Mouse (Mus musculus): ENCODE data around the gene Fgfr3.
A peak's percentile ranks its signal among the peaks of the same experiment; 100 is the strongest.

Fgfr3 gene

DNA sequence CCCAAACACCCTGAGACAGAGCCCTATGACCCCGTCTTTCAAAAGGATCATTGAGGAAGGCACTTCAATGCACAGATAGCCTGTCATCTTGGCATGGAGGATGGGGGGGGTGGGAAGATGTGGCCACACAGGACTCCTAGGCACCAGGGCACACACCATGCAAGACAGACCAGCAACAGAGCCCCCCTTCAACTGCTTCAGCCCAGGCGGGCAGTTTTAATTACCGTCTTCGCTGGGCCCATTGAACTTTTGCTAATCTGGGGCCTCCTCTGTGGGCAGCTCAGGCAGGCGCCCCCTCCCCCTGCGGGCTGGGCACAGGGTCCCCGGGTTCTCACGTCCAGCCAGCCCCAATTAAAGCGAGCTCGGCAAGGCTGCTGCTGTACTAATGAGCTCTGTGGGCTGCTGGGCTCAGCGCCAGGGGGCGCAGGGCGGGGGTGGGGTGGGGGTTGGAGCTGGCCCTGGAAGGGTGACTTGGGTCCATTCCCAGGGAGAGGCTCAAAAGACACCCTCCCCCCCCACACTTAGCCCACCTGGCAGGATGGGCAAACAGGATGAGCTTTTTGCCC lies 23.4 kb upstream of the Fgfr3 start:
- DNase-seq (ENCODE audit: low spot score) = no peak

DNA sequence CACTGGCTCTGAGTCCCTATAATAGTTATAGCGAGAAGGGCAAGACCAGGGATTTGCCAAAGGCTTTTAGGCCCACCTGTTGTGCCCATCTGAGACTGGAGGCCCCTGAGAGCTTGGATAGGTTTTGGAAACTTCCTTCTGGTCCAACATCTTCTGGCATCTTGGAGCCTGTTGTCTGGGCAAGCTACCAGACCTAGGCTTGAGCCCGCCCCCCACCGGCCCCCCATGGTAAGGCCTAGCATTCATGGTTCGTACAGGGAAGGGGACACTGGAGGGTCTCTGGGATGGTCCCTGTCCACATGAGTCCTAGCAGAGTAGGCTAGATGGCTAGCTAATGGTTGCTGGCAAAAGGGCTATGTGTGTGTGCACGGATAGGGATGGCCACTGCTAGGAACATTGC lies 22.8 kb upstream of the Fgfr3 start:
- no peak for DNase-seq (ENCODE audit: low spot score)

GRCm38 (mm10) chr5:33700010-33700409 lies 21.5 kb upstream of the Fgfr3 start:
- DNase-seq (ENCODE audit: low spot score) = no peak

GRCm38 (mm10) chr5:33701832-33702231 lies 19.6 kb upstream of the Fgfr3 start:
- DNase-seq (ENCODE audit: low spot score) = no peak

DNA sequence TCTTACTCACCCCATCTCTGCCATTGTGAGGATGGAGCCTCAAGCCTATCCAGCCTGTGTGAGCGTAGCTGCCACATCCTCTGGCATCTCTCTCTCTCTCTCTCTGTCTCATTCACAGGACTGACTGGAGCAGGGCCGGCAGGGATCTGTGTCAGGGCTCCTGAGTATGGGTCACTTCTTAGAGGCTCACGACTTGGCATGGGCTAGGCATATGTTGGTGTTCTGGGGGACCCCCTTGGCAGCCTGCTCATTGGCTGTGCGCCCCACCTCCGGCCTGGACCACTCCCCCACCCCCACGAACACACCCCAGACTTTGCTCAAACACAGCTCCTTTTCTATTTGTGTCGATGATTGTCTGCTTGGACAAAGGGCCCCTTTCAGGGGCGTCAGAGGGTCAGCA lies 17.5 kb upstream of the Fgfr3 start:
- DNase-seq (ENCODE audit: low spot score) = no peak

DNA sequence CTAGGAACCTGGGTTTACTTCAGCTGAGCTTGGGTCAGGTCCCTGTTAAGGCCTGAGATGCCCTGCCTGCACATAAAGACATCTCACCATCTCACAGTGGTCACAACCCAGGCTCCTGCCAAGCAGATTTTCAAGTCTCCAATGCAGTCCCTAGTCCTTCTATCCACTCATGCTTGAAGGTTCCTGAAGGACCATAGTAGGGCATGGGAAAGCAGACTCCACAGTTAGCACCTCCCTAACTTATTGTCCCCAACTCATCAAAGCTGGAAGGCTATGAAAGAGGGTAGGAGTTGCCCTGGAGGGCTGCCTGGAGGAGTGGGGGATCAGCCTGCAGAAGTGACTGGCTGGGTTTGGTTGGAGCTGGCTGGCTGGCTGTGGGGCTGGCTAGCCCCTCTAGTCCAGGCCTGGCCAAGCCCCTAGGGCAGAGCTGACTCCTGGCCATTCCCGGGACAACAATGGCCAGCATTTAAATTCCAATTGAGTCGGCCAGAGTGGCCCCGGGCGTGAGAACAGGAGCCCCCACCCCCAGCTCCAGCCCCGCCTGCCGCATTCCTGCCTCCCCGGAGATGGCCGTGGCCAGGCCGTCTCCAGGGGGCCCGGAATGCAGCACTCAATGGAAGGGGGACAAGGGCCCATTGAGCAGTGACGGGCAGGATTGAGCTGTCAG lies 16.4 kb upstream of the Fgfr3 start:
- DNase-seq (ENCODE audit: low spot score) = no peak

- DNase-seq (ENCODE audit: low spot score) = no peak
Observed at GRCm38 (mm10) chr5:33705612-33706349, 15.7 kb upstream of the Fgfr3 start.

- DNase-seq (ENCODE audit: low spot score) = no peak
Observed at GRCm38 (mm10) chr5:33706350-33706629, 15.2 kb upstream of the Fgfr3 start.

DNA sequence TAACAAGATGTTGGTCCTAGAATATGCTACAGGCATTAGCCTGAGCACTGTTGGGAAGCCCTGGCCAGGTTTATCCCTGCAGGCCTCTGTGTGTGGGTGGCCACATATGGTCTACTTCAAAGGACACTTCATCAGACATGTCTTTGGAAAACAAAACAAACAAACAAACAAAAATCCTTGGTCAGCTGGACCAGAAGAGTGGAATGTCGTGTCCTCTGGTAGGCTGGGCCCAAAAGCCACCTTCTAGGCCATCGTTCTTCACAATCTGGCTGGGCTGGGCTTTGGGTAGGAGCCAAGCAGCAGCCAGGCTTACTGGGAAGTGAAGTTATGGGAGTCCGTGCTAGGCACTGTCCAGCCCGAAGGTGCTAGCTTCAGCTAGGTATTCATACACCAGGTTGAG lies 14.3 kb upstream of the Fgfr3 start:
- DNase-seq (ENCODE audit: low spot score) = no peak

DNA sequence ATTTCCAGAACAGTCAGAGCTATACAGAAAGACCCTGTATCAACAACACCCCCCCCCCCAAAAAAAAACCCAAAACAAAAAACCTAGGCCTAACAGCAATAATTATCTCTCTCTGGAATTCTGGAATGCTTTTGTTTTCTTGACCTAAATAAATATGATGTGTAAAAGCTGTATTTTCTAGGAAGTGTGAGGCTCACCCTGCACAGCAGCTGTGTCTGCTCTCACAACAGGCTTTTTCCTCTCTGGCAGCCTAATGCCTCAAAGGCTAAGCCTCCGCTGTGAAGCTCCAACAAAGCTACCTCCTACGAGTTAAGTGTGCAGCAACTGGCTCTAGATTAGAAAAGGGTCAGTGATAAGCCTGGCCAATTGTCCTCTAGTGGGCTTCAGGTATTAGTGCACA lies 12.4 kb upstream of the Fgfr3 start:
- no peak for DNase-seq (ENCODE audit: low spot score)

DNA sequence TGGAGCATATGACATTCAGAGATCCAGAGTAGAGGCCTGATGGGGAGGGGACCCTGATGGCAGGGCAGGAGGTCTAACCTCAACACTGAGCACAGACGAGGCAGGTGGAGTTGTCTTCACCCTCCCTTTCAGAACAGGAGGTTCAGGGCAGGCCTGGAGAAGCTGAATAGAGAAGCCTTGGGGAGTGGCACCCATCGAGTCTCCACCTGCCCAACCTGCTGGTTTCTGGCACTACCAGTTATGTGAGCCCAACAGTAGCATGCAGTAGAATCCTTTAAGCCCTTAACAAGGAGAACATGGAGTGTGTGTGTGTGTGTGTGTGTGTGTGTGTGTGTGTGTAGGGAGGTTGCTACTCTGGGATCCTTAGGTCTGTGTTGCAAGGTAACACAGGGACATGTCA lies 8.9 kb upstream of the Fgfr3 start:
- no peak for DNase-seq (ENCODE audit: low spot score)

DNA sequence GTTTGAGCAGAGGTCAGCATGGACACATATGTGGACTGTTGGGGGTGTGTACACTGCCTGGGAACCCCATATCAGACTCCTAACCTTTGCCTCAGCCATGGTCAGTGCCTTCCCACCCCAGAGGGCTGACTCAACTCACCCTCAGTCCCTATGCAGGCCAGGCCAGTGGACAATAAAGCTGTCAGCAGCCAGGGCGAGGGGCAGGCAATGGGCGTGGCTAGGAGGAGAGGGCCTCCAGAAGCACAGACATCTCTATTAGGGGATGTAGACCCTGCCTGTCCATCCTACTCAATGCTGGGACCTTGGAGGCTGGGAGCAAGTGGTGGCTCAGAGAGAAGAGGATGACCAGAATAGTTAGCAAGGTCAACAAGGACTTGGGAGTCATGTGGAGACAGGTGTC lies 6.3 kb upstream of the Fgfr3 start:
- no peak for DNase-seq (ENCODE audit: low spot score)

GRCm38 (mm10) chr5:33716467-33716866 lies 5.0 kb upstream of the Fgfr3 start:
- no peak for DNase-seq (ENCODE audit: low spot score)

- DNase-seq (ENCODE audit: low spot score) = no peak
Observed at GRCm38 (mm10) chr5:33718460-33718859, 3.0 kb upstream of the Fgfr3 start.

- DNase-seq (ENCODE audit: low spot score) = no peak
Observed at GRCm38 (mm10) chr5:33720852-33721490, 503 bp upstream of the Fgfr3 start.

DNA sequence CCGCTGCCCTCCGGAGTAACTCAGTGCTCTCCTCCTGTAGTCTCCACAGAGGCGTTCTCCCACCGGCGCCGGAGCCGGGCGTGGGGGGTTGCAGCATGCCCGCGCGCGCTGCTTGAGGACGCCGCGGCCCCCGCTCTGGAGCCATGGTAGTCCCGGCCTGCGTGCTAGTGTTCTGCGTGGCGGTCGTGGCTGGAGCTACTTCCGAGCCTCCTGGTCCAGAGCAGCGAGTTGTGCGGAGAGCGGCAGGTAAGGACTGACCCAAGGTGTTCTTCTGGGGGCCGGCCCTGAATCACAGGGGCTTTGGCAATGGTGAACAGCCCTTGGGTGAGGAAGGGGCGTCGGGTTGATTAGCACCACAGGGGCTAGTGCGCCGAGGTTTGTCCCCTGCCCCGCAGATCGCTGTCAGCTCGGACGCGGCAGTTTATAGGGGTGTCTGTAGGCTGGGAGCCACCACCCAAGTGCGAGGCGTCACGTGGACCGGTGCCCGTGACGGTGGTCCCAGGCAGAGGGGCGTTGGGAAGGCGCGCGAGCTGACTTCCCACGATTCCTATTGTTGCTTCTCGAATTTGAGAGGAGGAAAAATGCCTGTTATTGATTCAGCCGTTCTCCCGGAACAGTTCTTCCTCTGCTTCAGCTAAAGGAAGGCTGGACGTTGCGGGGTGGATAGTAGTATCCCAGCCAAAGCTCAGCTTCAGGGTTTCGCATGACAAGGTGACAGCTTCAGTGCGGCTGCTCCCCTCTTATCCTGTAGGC lies 968 bp downstream of the Fgfr3 start:
- DNase-seq (ENCODE audit: low spot score) = peak; percentile 41

GRCm38 (mm10) chr5:33723019-33723640 lies 1.7 kb downstream of the Fgfr3 start:
- no peak for DNase-seq (ENCODE audit: low spot score)

- DNase-seq (ENCODE audit: low spot score) = no peak
Observed at GRCm38 (mm10) chr5:33723641-33724465, 2.4 kb downstream of the Fgfr3 start.

GRCm38 (mm10) chr5:33726081-33726647 lies 4.7 kb downstream of the Fgfr3 start:
- no peak for DNase-seq (ENCODE audit: low spot score)

DNA sequence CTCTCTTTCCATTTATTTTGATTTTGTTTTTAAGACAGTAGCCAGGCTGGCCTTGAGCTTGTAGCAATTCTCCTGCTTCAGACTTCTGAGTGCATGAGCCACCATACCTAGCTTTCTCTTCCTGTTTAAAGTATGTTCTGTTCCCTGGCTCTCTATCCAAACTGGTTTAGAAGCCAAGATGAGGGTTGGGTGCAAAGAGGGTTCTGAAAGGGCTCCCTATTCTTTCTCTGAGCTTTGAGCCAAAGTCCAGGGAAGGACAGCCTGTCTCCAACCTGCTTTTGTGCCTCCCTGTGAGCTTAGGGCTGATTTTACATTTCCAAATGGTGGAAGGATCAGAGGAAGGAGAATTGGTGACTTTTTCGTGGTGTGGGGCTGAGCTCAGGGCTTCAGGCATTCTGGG lies 5.4 kb downstream of the Fgfr3 start:
- DNase-seq (ENCODE audit: low spot score) = no peak

GRCm38 (mm10) chr5:33728841-33729240 lies 7.4 kb downstream of the Fgfr3 start:
- no peak for DNase-seq (ENCODE audit: low spot score)
